Mouse (Mus musculus) heart, embryonic 11.5 days (tissue): ENCODE data around the gene Slc25a10. TPM values are rescaled to one million over a fixed set of nuclear protein-coding genes. Genes with fewer than 3 reads are reported as not detected.
A peak's percentile ranks its signal among the peaks of the same experiment; 100 is the strongest.

Experiments
- ATAC-seq: fragments of 200-750 bp; cut with Nextera tagmentation; replicated peaks from 2 replicates; pipeline ENCODE4 v1.8.0; 2017; ENCODE audit warnings: moderate library complexity; ENCODE audit not compliant: insufficient number of reproducible peaks, low FRiP score, low TSS enrichment
- H3K27ac ChIP-seq: fragments of 300-500 bp; sonication (generic); 2 replicates; pipeline ENCODE4 v1.5.1; 2014; ENCODE audit warnings: mild to moderate bottlenecking, low read depth, low read length
- H3K27me3 ChIP-seq: fragments of 300-500 bp; sonication (generic); 2 replicates; pipeline ENCODE4 v1.6.1; 2014; ENCODE audit warnings: mild to moderate bottlenecking, low read length, mixed read lengths; ENCODE audit not compliant: control insufficient read depth, insufficient read depth
- H3K36me3 ChIP-seq: fragments of 300-500 bp; sonication (generic); 2 replicates; pipeline ENCODE4 v1.6.1; 2014; ENCODE audit warnings: mild to moderate bottlenecking, low read length, moderate library complexity, mixed read lengths; ENCODE audit not compliant: control insufficient read depth, insufficient read depth
- H3K4me1 ChIP-seq: fragments of 300-500 bp; sonication (generic); 2 replicates; pipeline ENCODE4 v1.6.1; 2014; ENCODE audit warnings: low read length; ENCODE audit not compliant: control insufficient read depth, insufficient read depth
- H3K4me2 ChIP-seq: fragments of 300-500 bp; sonication (generic); 2 replicates; pipeline ENCODE4 v1.6.1; 2014; ENCODE audit warnings: mild to moderate bottlenecking, moderate library complexity
- H3K4me3 ChIP-seq: fragments of 300-500 bp; sonication (generic); 2 replicates; pipeline ENCODE4 v1.5.1; 2014; ENCODE audit warnings: low read depth, low read length
- H3K9ac ChIP-seq: fragments of 300-500 bp; sonication (generic); 2 replicates; pipeline ENCODE4 v1.6.1; 2014; ENCODE audit warnings: mild to moderate bottlenecking, low read depth, low read length, moderate library complexity
- H3K9me3 ChIP-seq: fragments of 300-500 bp; sonication (generic); replicated peaks from 2 replicates; pipeline ENCODE4 v1.6.1; 2016; ENCODE audit warnings: low read length; ENCODE audit not compliant: control insufficient read depth
- WGBS: fragments of 180-500 bp; shearing (Covaris S2); extraction: QIAGEN DNeasy Blood & Tissue Kit; methylation state at CpG from one replicate; pipeline ENCODE4 v1.1.7; 2014; ENCODE audit not compliant: insufficient replicate concordance; 5-methylcytosine and 5-hydroxymethylcytosine counted together
- polyA plus RNA-seq: library from polyadenylated mRNA; unstranded; fragments of >200 nt; fragmentation: Nextera tagmentation; extraction: Ambion mirVana; gene quantifications from 2 replicates; pipeline ENCODE4 v1.2.1, GENCODE M21; 2014

Gene Slc25a10
- 44.2 and 48.3 TPM in 2 replicates for polyA plus RNA-seq

- peak within 1 kb of the TSS; percentile 91 for H3K4me3 ChIP-seq
- no peaks in the 10 kb centered on the region for H3K27me3 ChIP-seq
- ATAC-seq: peak; percentile 83
- H3K36me3 ChIP-seq: peaks cover 32% of the 10 kb centered on the region
- H3K9ac ChIP-seq: peak within 1 kb of the TSS; percentile 84
- no peaks in the 10 kb centered on the region for H3K9me3 ChIP-seq
- WGBS: under 1% methylated on average over 35 of the region's 35 CpGs
- H3K27ac ChIP-seq: peak within 1 kb of the TSS; percentile 86
- peak within 1 kb of the TSS; percentile 93 for H3K4me2 ChIP-seq
- peaks cover 20% of the 10 kb centered on the region for H3K4me1 ChIP-seq
Measured at GRCm38 (mm10) chr11:120491317-120492023, at the start of gene Slc25a10. Slc25a10 (plus strand) TSS chr11:120491840.

GRCm38 (mm10) chr11:120442344-120442743 lies 49.3 kb upstream of the Slc25a10 start, which contains the start of gene Tspan10:
Tspan10 (plus strand) TSS chr11:120442644.
- H3K4me2 ChIP-seq: no peak within 1 kb of the TSS
- 87% methylated on average over 3 of the region's 3 CpGs for WGBS
- no peaks in the 10 kb centered on the region for H3K27me3 ChIP-seq
- H3K36me3 ChIP-seq: no peaks in the 10 kb centered on the region
- no peak within 1 kb of the TSS for H3K27ac ChIP-seq
- no peak for ATAC-seq
- H3K4me3 ChIP-seq: no peak within 1 kb of the TSS
- no peaks in the 10 kb centered on the region for H3K9me3 ChIP-seq
- H3K9ac ChIP-seq: no peak within 1 kb of the TSS
- peaks cover 4% of the 10 kb centered on the region; the same call in 1 of the 2 replicates for H3K4me1 ChIP-seq

GRCm38 (mm10) chr11:120442765-120443280 lies 48.8 kb upstream of the Slc25a10 start:
- H3K27me3 ChIP-seq: no peaks in the 10 kb centered on the region
- H3K4me1 ChIP-seq: peaks cover 4% of the 10 kb centered on the region; the same call in 1 of the 2 replicates
- no peak overlapping the region for H3K27ac ChIP-seq
- H3K9ac ChIP-seq: no peak overlapping the region
- no peak overlapping the region for H3K4me2 ChIP-seq
- no peaks in the 10 kb centered on the region for H3K9me3 ChIP-seq
- H3K4me3 ChIP-seq: no peak overlapping the region
- H3K36me3 ChIP-seq: no peaks in the 10 kb centered on the region
- no peak for ATAC-seq
- WGBS: 79% methylated on average over 3 of the region's 3 CpGs

GRCm38 (mm10) chr11:120444106-120444505 lies 47.5 kb upstream of the Slc25a10 start:
- H3K9me3 ChIP-seq: no peaks in the 10 kb centered on the region
- no peak for ATAC-seq
- H3K36me3 ChIP-seq: no peaks in the 10 kb centered on the region
- peaks cover 4% of the 10 kb centered on the region; the same call in 1 of the 2 replicates for H3K4me1 ChIP-seq
- no peak overlapping the region for H3K4me3 ChIP-seq
- no peak overlapping the region for H3K9ac ChIP-seq
- H3K27ac ChIP-seq: no peak overlapping the region
- WGBS: 54% methylated on average over 6 of the region's 6 CpGs
- H3K4me2 ChIP-seq: no peak overlapping the region
- no peaks in the 10 kb centered on the region for H3K27me3 ChIP-seq

- H3K9ac ChIP-seq: no peak overlapping the region
- WGBS: 43% methylated on average over 3 of the region's 3 CpGs
- no peaks in the 10 kb centered on the region for H3K36me3 ChIP-seq
- H3K4me2 ChIP-seq: no peak overlapping the region
- no peaks in the 10 kb centered on the region for H3K27me3 ChIP-seq
- H3K4me3 ChIP-seq: no peak overlapping the region
- peaks cover 4% of the 10 kb centered on the region; the same call in 1 of the 2 replicates for H3K4me1 ChIP-seq
- H3K9me3 ChIP-seq: no peaks in the 10 kb centered on the region
- no peak overlapping the region for H3K27ac ChIP-seq
- ATAC-seq: no peak
Measured at GRCm38 (mm10) chr11:120445475-120445874, 46.2 kb upstream of the Slc25a10 start.

GRCm38 (mm10) chr11:120447179-120447578 lies 44.5 kb upstream of the Slc25a10 start:
- no peak overlapping the region for H3K4me2 ChIP-seq
- 81% methylated on average over 7 of the region's 7 CpGs for WGBS
- H3K36me3 ChIP-seq: no peaks in the 10 kb centered on the region
- no peak overlapping the region for H3K4me3 ChIP-seq
- no peak overlapping the region for H3K9ac ChIP-seq
- no peaks in the 10 kb centered on the region for H3K27me3 ChIP-seq
- ATAC-seq: no peak
- H3K4me1 ChIP-seq: peaks cover 4% of the 10 kb centered on the region; the same call in 1 of the 2 replicates
- no peak overlapping the region for H3K27ac ChIP-seq
- H3K9me3 ChIP-seq: no peaks in the 10 kb centered on the region

GRCm38 (mm10) chr11:120452246-120452645 lies 39.4 kb upstream of the Slc25a10 start:
- Histone ChIP-seq H3K27ac (no peak overlapping the region), H3K9ac (0 out of 2 replicates have a peak overlapping the region, but pooled peaks have one; percentile 7), H3K9me3 (no peaks in the 10 kb centered on the region), H3K4me2 (no peak overlapping the region), H3K4me1 (peaks cover 7% of the 10 kb centered on the region), H3K36me3 (no peaks in the 10 kb centered on the region), H3K27me3 (no peaks in the 10 kb centered on the region), H3K4me3 (no peak overlapping the region)
- ATAC-seq: no peak
- WGBS: 65% methylated on average over 3 of the region's 3 CpGs

GRCm38 (mm10) chr11:120453306-120453705 lies 38.3 kb upstream of the Slc25a10 start, which contains the start of gene Pde6g:
Pde6g (minus strand) TSS chr11:120453500.
- no peak for ATAC-seq
- H3K27ac ChIP-seq: no peak within 1 kb of the TSS
- WGBS: 73% methylated on average over 4 of the region's 4 CpGs

More at GRCm38 (mm10) chr11:120453306-120453705, 38.3 kb upstream of the Slc25a10 start, which contains the start of gene Pde6g:
- Histone ChIP-seq H3K36me3 (no peaks in the 10 kb centered on the region), H3K9me3 (no peaks in the 10 kb centered on the region), H3K9ac (peak within 1 kb of the TSS; percentile 7; the same call in 1 of the 2 replicates), H3K4me2 (no peak within 1 kb of the TSS), H3K4me3 (no peak within 1 kb of the TSS), H3K4me1 (peaks cover 7% of the 10 kb centered on the region), H3K27me3 (no peaks in the 10 kb centered on the region)
